Mouse (Mus musculus) CH12.LX (cell line): ENCODE results near the gene Slc1a7.

Experiments used
- BHLHE40 ChIP-seq: IDR thresholded peaks from 2 replicates; pipeline ENCODE4 v1.6.1; 2011; ENCODE audit warnings: mild to moderate bottlenecking, low read depth, low read length, improper control_type of control experiment
- CTCF ChIP-seq, 2 experiments: IDR thresholded peaks in 1 of 2; conservative IDR thresholded peaks in 1 of 2; 2 replicates each; pipeline ENCODE4 v1.5.1; 2011 to 2012; ENCODE audit warnings: low read depth in 2 of 2, low read length in 2 of 2, improper control_type of control experiment in 1 of 2, inconsistent platforms in 1 of 2, mild to moderate bottlenecking in 1 of 2, moderate library complexity in 1 of 2
- HCFC1 ChIP-seq: IDR thresholded peaks from 2 replicates; pipeline ENCODE4 v1.6.1; 2012; ENCODE audit warnings: low read depth, mild to moderate bottlenecking, inconsistent platforms, low read length, improper control_type of control experiment
- RCOR1 ChIP-seq: conservative IDR thresholded peaks from 2 replicates; pipeline ENCODE4 v1.6.1; 2012; ENCODE audit warnings: low read depth, mild to moderate bottlenecking, inconsistent platforms, low read length, improper control_type of control experiment

DNA sequence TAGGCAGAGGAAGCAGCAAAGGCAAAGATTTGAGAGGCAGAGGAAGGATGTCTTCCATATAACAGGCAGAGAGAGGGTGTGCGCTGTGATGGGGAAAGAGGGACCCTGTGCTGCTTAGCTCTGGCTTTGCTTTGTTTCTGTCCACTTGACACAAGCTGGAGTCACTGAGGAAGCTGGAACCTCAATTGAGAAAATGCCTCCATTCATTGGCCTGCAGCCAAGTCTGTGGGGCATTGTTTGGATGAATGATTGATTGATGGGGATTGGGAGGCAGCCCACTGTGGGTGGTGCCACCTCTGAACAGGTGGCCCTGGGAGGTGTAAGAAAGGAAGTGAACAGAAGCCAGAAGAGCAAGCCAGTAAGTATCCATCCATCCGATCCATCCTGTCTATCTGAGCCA is 5.3 kb upstream of the Slc1a7 start:
- no peak for TF ChIP-seq RCOR1
- TF ChIP-seq HCFC1, result no peak
- TF ChIP-seq CTCF (conservative IDR thresholded peaks at IDR 0.05 in 1 of 2, IDR thresholded peaks at IDR 0.05 in 1 of 2; ENCODE audit: low read depth in 2 of 2, low read length in 2 of 2), result no peak
- TF ChIP-seq BHLHE40, result no peak
